Mouse (Mus musculus): ENCODE measurements at regions not wholly inside any gene's neighbourhood (a gene's known extent, or its start where the extent isn't known, plus 50 kb on each side); places are given as distances from the start of the nearest gene placed in this dataset.

GRCm38 (mm10) chr12:73445562-73445961 is 100.6 kb downstream of the Tmem30b start:
- DNase-seq: peak; percentile 53

- no peak for DNase-seq
Measured at GRCm38 (mm10) chr12:73445128-73445527, 101.1 kb downstream of the Tmem30b start.

- peak; percentile 34 for DNase-seq
Measured at GRCm38 (mm10) chr12:73441326-73441725, 104.9 kb downstream of the Tmem30b start.

- DNase-seq: no peak
Measured at GRCm38 (mm10) chr12:73434684-73435083, 111.5 kb downstream of the Tmem30b start.

GRCm38 (mm10) chr12:73432546-73432945 is 113.6 kb downstream of the Tmem30b start:
- DNase-seq: no peak

- DNase-seq: peak; percentile 31
Measured at GRCm38 (mm10) chr12:73428171-73428570, 118.0 kb downstream of the Tmem30b start.

- no peak for DNase-seq
Measured at GRCm38 (mm10) chr12:73424814-73425213, 121.4 kb downstream of the Tmem30b start.

- no peak for DNase-seq
Measured at GRCm38 (mm10) chr12:73417101-73417500, 129.1 kb downstream of the Tmem30b start.

- DNase-seq: peak; percentile 44
Measured at GRCm38 (mm10) chr12:73416367-73416897, 129.8 kb downstream of the Tmem30b start.

- no peak for DNase-seq
Measured at GRCm38 (mm10) chr12:73415856-73416366, 129.3 kb downstream of the Slc38a6 start.

- DNase-seq: no peak
Measured at GRCm38 (mm10) chr12:73413439-73414196, 127.0 kb downstream of the Slc38a6 start.

GRCm38 (mm10) chr12:73412500-73412899 is 125.9 kb downstream of the Slc38a6 start:
- DNase-seq: no peak

- DNase-seq: peak; percentile 64
Measured at GRCm38 (mm10) chr12:73410924-73411323, 124.3 kb downstream of the Slc38a6 start.

- no peak for DNase-seq
Measured at GRCm38 (mm10) chr12:73409481-73410085, 123.0 kb downstream of the Slc38a6 start.

- DNase-seq: peak; percentile 28
Measured at GRCm38 (mm10) chr12:73408614-73409013, 122.0 kb downstream of the Slc38a6 start.

GRCm38 (mm10) chr12:73408165-73408564 is 121.6 kb downstream of the Slc38a6 start:
- no peak for DNase-seq

- no peak for DNase-seq
Measured at GRCm38 (mm10) chr12:73406556-73407087, 120.0 kb downstream of the Slc38a6 start.

- DNase-seq: no peak
Measured at GRCm38 (mm10) chr12:73405583-73405982, 119.0 kb downstream of the Slc38a6 start.

- no peak for DNase-seq
Measured at GRCm38 (mm10) chr12:73405106-73405505, 118.5 kb downstream of the Slc38a6 start.

- no peak for DNase-seq
Measured at GRCm38 (mm10) chr12:73403906-73404474, 117.4 kb downstream of the Slc38a6 start.

Data from kidney, postnatal 14 days (tissue).